Mouse (Mus musculus): ENCODE measurements around the gene Tcl1b5. TPM values are rescaled to one million over a fixed set of nuclear protein-coding genes. Genes with fewer than 3 reads are reported as not detected.

The Tcl1b5 gene
- polyA plus RNA-seq, 1 experiment: not detected

- DNase-seq (ENCODE audit: low spot score): no peak
Observed at GRCm38 (mm10) chr12:105208441-105208840, 32.3 kb downstream of the Tcl1b5 start.

GRCm38 (mm10) chr12:105209231-105209630 is 33.1 kb downstream of the Tcl1b5 start:
- no peak for DNase-seq (ENCODE audit: low spot score)

GRCm38 (mm10) chr12:105217101-105217760 is 41.1 kb downstream of the Tcl1b5 start:
- DNase-seq (ENCODE audit: low spot score): no peak

GRCm38 (mm10) chr12:105222601-105223319 is 46.6 kb downstream of the Tcl1b5 start, which contains the start of gene Tcl1:
TSS of gene Tcl1 (minus strand) at chr12:105222793.
- DNase-seq (ENCODE audit: low spot score): no peak

GRCm38 (mm10) chr12:105224621-105225320 is 48.6 kb downstream of the Tcl1b5 start:
- DNase-seq (ENCODE audit: low spot score): no peak

Other genes with a start within 250 kb of the Tcl1b5 start
- gene Syne3, start 166.5 kb upstream of the Tcl1b5 start, polyA plus RNA-seq (2012; rRNA removed): 3.0 and 5.3 TPM in 2 replicates
- gene Glrx5, start 143.7 kb upstream of the Tcl1b5 start, polyA plus RNA-seq (2012; rRNA removed): 47.7 and 53.9 TPM in 2 replicates
- gene Tcl1b2, start 30.3 kb upstream of the Tcl1b5 start, polyA plus RNA-seq (2012; rRNA removed): not detected in 2 replicates
- gene Tcl1b1, start 16.7 kb upstream of the Tcl1b5 start, polyA plus RNA-seq (2012; rRNA removed): not detected in 2 replicates
- gene Tcl1b3, start 14.7 kb downstream of the Tcl1b5 start, polyA plus RNA-seq (2012; rRNA removed): not detected in 2 replicates
- not detected in 2 replicates for gene Tcl1b4, start 25.6 kb downstream of the Tcl1b5 start, polyA plus RNA-seq (2012; rRNA removed)
- gene Tcl1, start 46.4 kb downstream of the Tcl1b5 start, polyA plus RNA-seq (2012; rRNA removed): not detected in 2 replicates
- not detected in 2 replicates for gene Tunar, start 157.5 kb downstream of the Tcl1b5 start, polyA plus RNA-seq (2012; rRNA removed)

Data from urinary bladder, adult 2 months (tissue).